Mouse (Mus musculus): ENCODE results near the gene Cdkn2b. TPM values are rescaled to one million over a fixed set of nuclear protein-coding genes. Genes with fewer than 3 reads are reported as not detected.

Gene Cdkn2b
- polyA plus RNA-seq (2015; fragmentation: Nextera tagmentation; extraction: Ambion mirVana) = 0.71 and 1.1 TPM in 2 replicates

GRCm38 (mm10) chr4:89310491-89311254 lies at the start of gene Cdkn2b:
Cdkn2b (minus strand) TSS chr4:89311039.
- Histone ChIP-seq H3K27ac (no peak within 1 kb of the TSS), H3K4me3 (peak within 1 kb of the TSS; percentile 42), H3K9ac (no peak within 1 kb of the TSS), H3K4me1 (peaks cover 10% of the 10 kb centered on the region), H3K4me2 (peak within 1 kb of the TSS; percentile 72), H3K9me3 (no peaks in the 10 kb centered on the region), H3K27me3 (replicated peaks) (peaks cover 86% of the 10 kb centered on the region), H3K36me3 (replicated peaks) (no peaks in the 10 kb centered on the region)
- WGBS = under 1% methylated on average over 61 of the region's 61 CpGs
- ATAC-seq (replicated peaks) = peak; percentile 91

DNA sequence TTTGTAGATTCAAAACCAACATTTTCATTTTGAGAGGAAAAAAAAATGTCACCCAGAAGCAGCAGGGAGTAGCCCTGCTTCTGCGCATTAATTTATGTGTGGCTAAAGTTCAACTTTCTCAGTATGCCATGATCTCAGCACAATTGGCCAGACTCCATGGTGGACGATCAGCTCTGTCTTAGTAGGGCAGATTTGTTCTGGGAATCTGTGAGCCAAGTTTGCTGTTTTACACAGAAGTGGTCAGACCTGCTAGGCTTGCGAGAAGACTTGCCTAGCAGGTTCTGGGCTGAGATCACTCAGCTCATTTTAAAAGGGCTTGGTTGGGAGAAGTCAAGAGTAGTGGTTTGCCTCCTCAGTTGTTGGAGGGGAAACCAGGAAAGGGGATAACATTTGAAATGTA lies 49.5 kb upstream of the Cdkn2b start:
- H3K4me3 ChIP-seq = no peak overlapping the region
- no peak overlapping the region for H3K9ac ChIP-seq
- H3K27me3 ChIP-seq (replicated peaks) = no peaks in the 10 kb centered on the region
- no peaks in the 10 kb centered on the region for H3K36me3 ChIP-seq (replicated peaks)
- no peak overlapping the region for H3K4me2 ChIP-seq
- no peak for ATAC-seq (replicated peaks)
- 76% methylated on average over 3 of the region's 3 CpGs for WGBS
- H3K9me3 ChIP-seq = no peaks in the 10 kb centered on the region
- H3K4me1 ChIP-seq = no peaks in the 10 kb centered on the region
- H3K27ac ChIP-seq = no peak overlapping the region

DNA sequence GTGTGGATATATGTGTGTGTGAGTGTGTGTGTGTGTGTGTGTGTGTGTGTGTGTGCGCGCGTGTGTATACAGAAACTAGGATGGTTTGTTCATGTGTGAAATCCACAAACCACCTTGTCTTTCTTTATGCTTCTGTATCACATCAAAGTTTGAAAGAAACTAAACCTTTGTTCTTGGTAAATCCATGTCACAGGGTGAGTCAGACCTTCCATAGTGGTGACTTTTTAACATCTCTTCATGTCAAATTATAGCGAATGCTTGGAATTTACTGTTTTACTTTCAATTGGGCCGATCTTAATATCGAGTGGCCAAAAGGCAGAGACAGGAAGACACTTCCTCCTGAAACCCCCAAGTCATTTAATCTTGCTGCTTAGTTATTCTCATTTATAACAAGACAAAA lies 48.7 kb upstream of the Cdkn2b start:
- no peaks in the 10 kb centered on the region for H3K36me3 ChIP-seq (replicated peaks)

GRCm38 (mm10) chr4:89353935-89354334 lies 43.1 kb upstream of the Cdkn2b start:
- 58% methylated on average over 9 of the region's 9 CpGs for WGBS

More for the DNA sequence above, 48.7 kb upstream of the Cdkn2b start:
- no peaks in the 10 kb centered on the region for H3K9me3 ChIP-seq
- no peak overlapping the region for H3K27ac ChIP-seq
- no peak for ATAC-seq (replicated peaks)
- no peak overlapping the region for H3K4me2 ChIP-seq
- no peaks in the 10 kb centered on the region for H3K27me3 ChIP-seq (replicated peaks)
- 94% methylated on average over 6 of the region's 6 CpGs for WGBS
- no peaks in the 10 kb centered on the region for H3K4me1 ChIP-seq
- H3K9ac ChIP-seq = no peak overlapping the region
- H3K4me3 ChIP-seq = no peak overlapping the region

DNA sequence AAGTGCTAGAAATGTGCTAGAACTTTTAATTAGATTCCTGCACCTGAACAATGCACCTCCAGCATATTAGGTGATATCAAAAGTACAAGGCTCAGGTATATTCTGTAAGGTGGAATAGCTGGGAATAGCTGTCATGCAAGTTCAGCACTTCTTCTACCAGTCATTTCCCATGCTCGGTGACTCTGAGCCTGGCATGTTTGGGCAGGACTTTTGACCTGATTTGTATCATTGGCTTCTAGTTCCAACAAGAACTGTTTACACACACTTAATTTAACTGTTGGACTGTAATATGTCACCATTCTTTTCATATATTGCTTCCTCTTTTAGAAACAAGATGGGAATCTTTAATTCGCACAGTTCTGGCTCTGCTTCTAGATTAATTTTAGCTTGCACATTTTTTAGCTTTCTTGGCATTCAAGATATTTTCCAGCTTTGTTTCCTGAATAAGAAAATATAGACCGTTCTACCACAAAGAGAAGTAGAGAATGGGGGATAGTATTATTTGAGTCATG lies 42.3 kb upstream of the Cdkn2b start:
- H3K9me3 ChIP-seq = no peaks in the 10 kb centered on the region
- no peak overlapping the region for H3K27ac ChIP-seq
- no peak overlapping the region for H3K4me2 ChIP-seq
- H3K9ac ChIP-seq = no peak overlapping the region
- no peaks in the 10 kb centered on the region for H3K36me3 ChIP-seq (replicated peaks)
- no peaks in the 10 kb centered on the region for H3K4me1 ChIP-seq
- H3K27me3 ChIP-seq (replicated peaks) = no peaks in the 10 kb centered on the region
- no peak overlapping the region for H3K4me3 ChIP-seq
- no peak for ATAC-seq (replicated peaks)
- WGBS = 91% methylated on average over 3 of the region's 3 CpGs

More at GRCm38 (mm10) chr4:89353935-89354334, 43.1 kb upstream of the Cdkn2b start:
- no peaks in the 10 kb centered on the region for H3K4me1 ChIP-seq
- no peaks in the 10 kb centered on the region for H3K9me3 ChIP-seq
- no peak overlapping the region for H3K27ac ChIP-seq
- no peak overlapping the region for H3K4me2 ChIP-seq
- no peak for ATAC-seq (replicated peaks)
- H3K36me3 ChIP-seq (replicated peaks) = no peaks in the 10 kb centered on the region
- no peaks in the 10 kb centered on the region for H3K27me3 ChIP-seq (replicated peaks)
- H3K4me3 ChIP-seq = no peak overlapping the region
- H3K9ac ChIP-seq = no peak overlapping the region

- 58% methylated on average over 5 of the region's 5 CpGs for WGBS
- no peak for ATAC-seq (replicated peaks)
These were observed 40.6 kb upstream of the Cdkn2b start for GRCm38 (mm10) chr4:89351474-89351873.

DNA sequence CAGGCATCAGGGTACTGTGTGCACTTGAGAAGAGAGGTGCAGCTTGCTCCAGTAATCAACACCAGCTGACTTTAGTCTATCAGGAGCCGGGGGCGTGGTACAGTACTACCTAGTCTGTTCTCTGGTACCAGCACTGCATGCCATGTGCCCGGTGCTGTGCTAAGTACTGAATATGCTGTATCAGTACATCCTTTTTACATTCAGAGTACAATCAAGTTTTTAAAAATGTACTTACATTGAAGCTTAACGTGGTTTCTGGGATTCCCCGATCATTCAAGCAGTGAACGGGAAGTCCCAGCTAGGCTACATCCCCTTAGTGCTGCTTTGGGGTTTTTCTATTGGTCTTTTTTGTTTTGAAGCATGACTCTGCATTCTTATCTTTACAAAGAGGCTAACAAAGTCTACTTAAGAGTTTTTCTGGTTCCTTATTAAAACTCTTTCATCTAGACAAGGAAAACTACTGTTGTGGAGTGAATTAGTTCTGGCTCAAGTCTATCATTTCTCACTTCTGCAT lies 40.2 kb upstream of the Cdkn2b start:
- Histone ChIP-seq H3K4me3 (no peak overlapping the region), H3K27me3 (replicated peaks) (no peaks in the 10 kb centered on the region), H3K27ac (no peak overlapping the region), H3K36me3 (replicated peaks) (no peaks in the 10 kb centered on the region), H3K9ac (no peak overlapping the region), H3K4me2 (no peak overlapping the region), H3K9me3 (no peaks in the 10 kb centered on the region), H3K4me1 (no peaks in the 10 kb centered on the region)
- 77% methylated on average over 6 of the region's 6 CpGs for WGBS
- ATAC-seq (replicated peaks) = no peak

More at GRCm38 (mm10) chr4:89351474-89351873, 40.6 kb upstream of the Cdkn2b start:
- no peak overlapping the region for H3K4me3 ChIP-seq
- no peak overlapping the region for H3K9ac ChIP-seq
- no peaks in the 10 kb centered on the region for H3K9me3 ChIP-seq
- H3K4me2 ChIP-seq = no peak overlapping the region
- no peaks in the 10 kb centered on the region for H3K4me1 ChIP-seq
- no peaks in the 10 kb centered on the region for H3K36me3 ChIP-seq (replicated peaks)
- no peak overlapping the region for H3K27ac ChIP-seq
- no peaks in the 10 kb centered on the region for H3K27me3 ChIP-seq (replicated peaks)

- 66% methylated on average over 9 of the region's 9 CpGs for WGBS
These were observed 39.6 kb upstream of the Cdkn2b start for GRCm38 (mm10) chr4:89350391-89350790.

DNA sequence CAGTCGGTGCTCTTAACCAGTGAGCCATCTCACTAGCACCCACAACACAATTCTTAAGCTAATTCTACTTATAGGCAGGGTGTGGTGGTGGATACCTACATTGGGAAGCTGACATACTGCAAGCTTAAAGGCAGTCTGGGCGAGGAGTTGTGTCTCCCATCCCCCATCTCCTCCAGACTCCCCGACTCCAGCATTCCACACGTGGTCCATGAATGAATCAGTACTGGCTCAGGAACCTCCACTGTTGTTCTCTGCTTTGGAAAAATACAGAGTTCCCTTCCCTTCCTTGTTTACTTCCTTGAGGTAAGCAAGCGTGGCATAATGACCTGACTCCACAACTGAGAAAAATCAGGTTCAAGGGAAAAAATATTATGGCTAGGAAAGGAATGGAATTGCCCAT lies 38.0 kb upstream of the Cdkn2b start:
- Histone ChIP-seq H3K4me3 (no peak overlapping the region), H3K27me3 (replicated peaks) (no peaks in the 10 kb centered on the region), H3K4me1 (no peaks in the 10 kb centered on the region), H3K36me3 (replicated peaks) (no peaks in the 10 kb centered on the region), H3K9me3 (no peaks in the 10 kb centered on the region), H3K4me2 (no peak overlapping the region), H3K27ac (no peak overlapping the region), H3K9ac (no peak overlapping the region)
- WGBS = 72% methylated on average over 5 of the region's 5 CpGs
- ATAC-seq (replicated peaks) = no peak

More at GRCm38 (mm10) chr4:89350391-89350790, 39.6 kb upstream of the Cdkn2b start:
- no peak for ATAC-seq (replicated peaks)
- Histone ChIP-seq H3K9me3 (no peaks in the 10 kb centered on the region), H3K9ac (no peak overlapping the region), H3K4me3 (no peak overlapping the region), H3K36me3 (replicated peaks) (no peaks in the 10 kb centered on the region), H3K4me1 (no peaks in the 10 kb centered on the region), H3K27ac (no peak overlapping the region), H3K27me3 (replicated peaks) (no peaks in the 10 kb centered on the region), H3K4me2 (no peak overlapping the region)

GRCm38 (mm10) chr4:89313461-89313860 lies 2.6 kb upstream of the Cdkn2b start:
- H3K4me2 ChIP-seq = no peak overlapping the region
- 20% methylated on average over 13 of the region's 13 CpGs for WGBS
- ATAC-seq (replicated peaks) = no peak
- peaks cover 58% of the 10 kb centered on the region for H3K27me3 ChIP-seq (replicated peaks)
- no peak overlapping the region for H3K9ac ChIP-seq
- H3K9me3 ChIP-seq = no peaks in the 10 kb centered on the region
- H3K27ac ChIP-seq = no peak overlapping the region
- H3K4me1 ChIP-seq = peaks cover 10% of the 10 kb centered on the region
- H3K36me3 ChIP-seq (replicated peaks) = no peaks in the 10 kb centered on the region
- no peak overlapping the region for H3K4me3 ChIP-seq

GRCm38 (mm10) chr4:89309996-89310395 lies 843 bp downstream of the Cdkn2b start:
- 2% methylated on average over 11 of the region's 11 CpGs for WGBS
- Histone ChIP-seq H3K27me3 (replicated peaks) (peaks cover 91% of the 10 kb centered on the region), H3K4me3 (peak overlapping the region; percentile 42; the same call in 1 of the 2 replicates), H3K4me2 (peak overlapping the region; percentile 72), H3K4me1 (peaks cover 10% of the 10 kb centered on the region), H3K36me3 (replicated peaks) (no peaks in the 10 kb centered on the region), H3K9me3 (no peaks in the 10 kb centered on the region), H3K27ac (no peak overlapping the region), H3K9ac (no peak overlapping the region)
- no peak for ATAC-seq (replicated peaks)

DNA sequence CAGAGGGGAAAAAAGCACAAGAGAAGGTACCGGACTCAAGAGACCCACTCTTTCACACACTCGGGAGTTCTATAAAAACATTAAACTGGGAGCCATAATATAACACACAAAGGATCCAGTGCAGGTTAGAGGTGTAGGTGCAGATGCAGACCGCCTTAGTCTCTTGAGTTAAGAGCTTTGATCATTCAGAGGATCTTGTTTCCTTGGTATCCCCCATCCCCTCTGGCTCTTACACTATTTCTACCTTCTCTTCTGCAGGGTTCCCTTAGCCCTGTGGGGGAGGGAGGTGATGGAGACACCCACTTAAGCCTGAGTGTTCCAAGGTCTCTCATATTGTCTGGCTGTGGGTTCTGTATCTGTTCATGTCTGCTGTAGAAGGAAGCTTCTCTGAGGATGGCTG lies 2.8 kb downstream of the Cdkn2b start:
- no peak overlapping the region for H3K4me2 ChIP-seq
- ATAC-seq (replicated peaks) = no peak
- WGBS = 11% methylated on average over 3 of the region's 3 CpGs

More for the DNA sequence above, 2.8 kb downstream of the Cdkn2b start:
- no peak overlapping the region for H3K4me3 ChIP-seq
- peaks cover 10% of the 10 kb centered on the region for H3K4me1 ChIP-seq
- no peak overlapping the region for H3K27ac ChIP-seq
- no peak overlapping the region for H3K9ac ChIP-seq
- no peaks in the 10 kb centered on the region for H3K9me3 ChIP-seq
- no peaks in the 10 kb centered on the region for H3K36me3 ChIP-seq (replicated peaks)
- H3K27me3 ChIP-seq (replicated peaks) = peaks cover 94% of the 10 kb centered on the region
